Mouse (Mus musculus): ENCODE results near the gene Rabgap1l. TPM values are rescaled to one million over a fixed set of nuclear protein-coding genes. Genes with fewer than 3 reads are reported as not detected.
"Not testable (repeated sequence)": the region's sequence is repeated elsewhere in the genome, so short reads cannot be mapped to it uniquely, and the experiment has no call there.

Gene Rabgap1l
- polyA plus RNA-seq, 1 experiment from 2014 or later = 20.5 TPM

GRCm38 (mm10) chr1:160441161-160441560 lies 351.9 kb downstream of the Rabgap1l start:
- no peaks in the 10 kb centered on the region for H3K4me1 ChIP-seq (replicated peaks)
- H3K4me2 ChIP-seq = no peak overlapping the region
- no peak overlapping the region for H3K27ac ChIP-seq (replicated peaks)
- H3K9ac ChIP-seq = no peak overlapping the region
- no peaks in the 10 kb centered on the region for H3K27me3 ChIP-seq
- ATAC-seq (ENCODE audit: low read depth) = no peak
- H3K9me3 ChIP-seq = no peaks in the 10 kb centered on the region
- no peaks in the 10 kb centered on the region for H3K36me3 ChIP-seq
- no peak overlapping the region for H3K4me3 ChIP-seq
- WGBS = 87% methylated on average over 5 of the region's 5 CpGs

GRCm38 (mm10) chr1:160438820-160439219 lies 354.2 kb downstream of the Rabgap1l start:
- H3K27ac ChIP-seq (replicated peaks) = no peak overlapping the region
- no peak overlapping the region for H3K4me2 ChIP-seq
- H3K4me3 ChIP-seq = no peak overlapping the region
- H3K4me1 ChIP-seq (replicated peaks) = no peaks in the 10 kb centered on the region
- WGBS = 63% methylated on average over 4 of the region's 4 CpGs
- no peaks in the 10 kb centered on the region for H3K27me3 ChIP-seq
- no peak overlapping the region for H3K9ac ChIP-seq
- no peaks in the 10 kb centered on the region for H3K9me3 ChIP-seq
- no peaks in the 10 kb centered on the region for H3K36me3 ChIP-seq
- no peak for ATAC-seq (ENCODE audit: low read depth)

GRCm38 (mm10) chr1:160417196-160417854 lies 375.7 kb downstream of the Rabgap1l start:
- H3K27me3 ChIP-seq = no peaks in the 10 kb centered on the region
- H3K36me3 ChIP-seq = no peaks in the 10 kb centered on the region
- no peak overlapping the region for H3K9ac ChIP-seq
- 72% methylated on average over 5 of the region's 5 CpGs for WGBS
- ATAC-seq (ENCODE audit: low read depth) = no peak
- no peak overlapping the region for H3K4me2 ChIP-seq
- H3K27ac ChIP-seq (replicated peaks) = no peak overlapping the region
- no peaks in the 10 kb centered on the region for H3K4me1 ChIP-seq (replicated peaks)
- H3K9me3 ChIP-seq = no peaks in the 10 kb centered on the region
- H3K4me3 ChIP-seq = no peak overlapping the region

DNA sequence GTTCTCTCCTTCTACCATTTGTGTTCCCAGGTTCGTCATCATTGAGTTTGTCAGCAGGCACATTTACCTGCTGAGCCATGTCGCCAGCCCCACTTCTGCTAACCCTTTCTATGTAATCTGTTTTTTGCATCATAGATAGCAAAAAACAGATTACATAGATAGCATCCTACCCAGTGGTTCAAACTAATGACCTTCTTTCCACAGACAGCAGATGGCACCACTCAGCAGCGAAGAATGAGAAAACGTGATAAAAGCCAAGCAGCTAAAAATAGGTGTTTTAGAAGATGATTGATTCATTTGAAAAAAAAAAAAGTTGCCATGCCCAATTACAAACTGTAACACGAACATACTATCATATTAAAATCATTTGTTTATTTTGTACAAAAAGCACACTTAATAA lies 382.2 kb downstream of the Rabgap1l start:
- Histone ChIP-seq H3K4me2 (no peak overlapping the region), H3K9me3 (no peaks in the 10 kb centered on the region), H3K4me1 (replicated peaks) (no peaks in the 10 kb centered on the region), H3K27me3 (no peaks in the 10 kb centered on the region), H3K9ac (no peak overlapping the region), H3K4me3 (no peak overlapping the region), H3K27ac (replicated peaks) (no peak overlapping the region), H3K36me3 (no peaks in the 10 kb centered on the region)
- WGBS = 50% methylated on average over 5 of the region's 5 CpGs
- ATAC-seq (ENCODE audit: low read depth) = no peak

DNA sequence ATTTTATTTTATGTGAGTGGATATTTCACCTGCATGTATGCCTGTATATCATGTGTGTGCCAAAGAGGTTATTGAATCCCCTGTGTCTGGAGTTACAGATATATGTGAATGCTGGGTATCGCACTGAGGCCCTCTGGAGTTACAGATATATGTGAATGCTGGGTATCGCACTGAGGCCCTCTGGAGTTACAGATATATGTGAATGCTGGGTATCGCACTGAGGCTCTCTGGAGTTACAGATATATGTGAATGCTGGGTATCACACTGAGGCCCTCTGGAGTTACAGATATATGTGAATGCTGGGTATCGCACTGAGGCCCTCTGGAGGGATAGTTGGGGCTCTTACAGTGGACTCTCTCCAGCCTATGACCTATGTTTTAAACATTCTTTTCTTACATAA lies 383.3 kb downstream of the Rabgap1l start:
- not testable (repeated sequence) for H3K27ac ChIP-seq (replicated peaks); H3K9me3 ChIP-seq; H3K4me1 ChIP-seq (replicated peaks); H3K36me3 ChIP-seq; H3K4me3 ChIP-seq; H3K4me2 ChIP-seq; ATAC-seq (ENCODE audit: low read depth); H3K27me3 ChIP-seq; H3K9ac ChIP-seq
- 95% methylated on average over 4 of the region's 4 CpGs for WGBS

DNA sequence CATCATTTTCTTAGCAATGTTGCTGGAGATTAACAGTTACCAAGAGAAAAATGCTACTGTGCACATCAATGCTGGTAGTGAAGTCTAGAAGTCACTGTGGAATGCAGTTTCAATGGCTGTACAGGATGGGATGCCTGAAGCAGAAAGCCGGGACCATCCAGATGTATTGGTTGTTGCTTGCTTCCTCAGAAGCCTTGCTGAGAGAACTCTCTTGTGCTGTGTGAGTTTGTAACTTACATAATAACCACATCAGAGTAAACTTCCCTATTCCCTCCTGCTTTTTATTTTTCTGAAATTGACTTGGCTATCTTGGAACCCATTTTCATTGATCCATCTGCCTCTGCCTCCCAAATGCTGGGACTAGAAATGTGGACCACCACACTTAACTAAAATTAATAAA lies 383.9 kb downstream of the Rabgap1l start:
- Histone ChIP-seq H3K27me3 (no peaks in the 10 kb centered on the region), H3K9ac (no peak overlapping the region), H3K36me3 (no peaks in the 10 kb centered on the region), H3K4me2 (no peak overlapping the region), H3K9me3 (no peaks in the 10 kb centered on the region), H3K27ac (replicated peaks) (no peak overlapping the region), H3K4me3 (no peak overlapping the region), H3K4me1 (replicated peaks) (no peaks in the 10 kb centered on the region)
- 77% methylated on average over 1 of the region's 1 CpGs for whole genome bisulfite sequencing
- no peak for ATAC-seq (ENCODE audit: low read depth)

GRCm38 (mm10) chr1:160408302-160408897 lies 384.6 kb downstream of the Rabgap1l start:
- Histone ChIP-seq H3K36me3 (no peaks in the 10 kb centered on the region), H3K9ac (no peak overlapping the region), H3K4me1 (replicated peaks) (no peaks in the 10 kb centered on the region), H3K4me3 (no peak overlapping the region), H3K27ac (replicated peaks) (no peak overlapping the region), H3K9me3 (no peaks in the 10 kb centered on the region), H3K27me3 (no peaks in the 10 kb centered on the region), H3K4me2 (no peak overlapping the region)
- 81% methylated on average over 4 of the region's 4 CpGs for WGBS
- no peak for ATAC-seq (ENCODE audit: low read depth)

DNA sequence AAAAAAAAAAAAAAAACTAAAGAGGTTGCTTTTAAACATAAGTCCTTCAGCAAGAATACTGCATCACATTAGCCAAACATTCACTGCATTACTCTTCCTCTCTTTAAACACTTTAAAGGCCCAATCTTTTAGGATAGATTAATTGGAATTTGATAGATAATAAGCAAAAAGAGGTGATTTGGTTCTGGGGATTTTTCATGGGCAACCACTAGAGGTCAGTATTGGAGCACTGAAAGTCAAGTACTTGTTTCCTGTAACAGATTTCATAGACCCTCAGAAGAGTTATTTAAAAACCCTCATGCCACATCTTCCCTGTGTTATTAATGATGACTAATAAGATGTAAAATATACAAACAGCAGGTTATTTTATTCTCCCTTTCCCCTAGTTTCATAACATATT lies 393.6 kb downstream of the Rabgap1l start:
- H3K36me3 ChIP-seq = no peaks in the 10 kb centered on the region
- H3K27ac ChIP-seq (replicated peaks) = no peak overlapping the region
- H3K9me3 ChIP-seq = no peaks in the 10 kb centered on the region
- no peaks in the 10 kb centered on the region for H3K4me1 ChIP-seq (replicated peaks)
- H3K27me3 ChIP-seq = no peaks in the 10 kb centered on the region
- H3K4me3 ChIP-seq = no peak overlapping the region
- no peak overlapping the region for H3K9ac ChIP-seq
- ATAC-seq (ENCODE audit: low read depth) = no peak
- H3K4me2 ChIP-seq = no peak overlapping the region

- H3K27me3 ChIP-seq = no peaks in the 10 kb centered on the region
- no peak overlapping the region for H3K4me3 ChIP-seq
- H3K36me3 ChIP-seq = no peaks in the 10 kb centered on the region
- H3K4me1 ChIP-seq (replicated peaks) = no peaks in the 10 kb centered on the region
- H3K4me2 ChIP-seq = no peak overlapping the region
- H3K9me3 ChIP-seq = no peaks in the 10 kb centered on the region
- no peak overlapping the region for H3K9ac ChIP-seq
- ATAC-seq (ENCODE audit: low read depth) = no peak
- H3K27ac ChIP-seq (replicated peaks) = no peak overlapping the region
- WGBS = 85% methylated on average over 2 of the region's 2 CpGs
Observed at GRCm38 (mm10) chr1:160397037-160397436, 396.0 kb downstream of the Rabgap1l start.

DNA sequence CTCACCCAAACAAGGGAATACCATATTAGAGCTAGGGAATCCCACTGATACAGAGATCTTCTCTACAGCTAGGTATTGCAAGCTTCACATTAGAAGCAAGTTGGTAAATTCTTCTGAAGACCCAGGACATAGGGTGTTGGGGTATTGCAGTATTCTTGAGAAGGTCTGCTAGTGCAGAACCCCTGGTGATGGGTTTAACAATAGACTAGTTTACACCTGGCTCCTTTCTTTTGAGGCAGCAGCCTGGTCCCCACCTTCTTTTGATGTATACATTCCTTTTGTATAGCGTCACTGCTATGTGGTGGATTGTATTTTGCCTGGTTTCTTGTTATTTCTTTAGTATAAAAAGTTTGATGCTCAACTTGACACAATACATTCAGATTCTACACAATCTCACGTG lies 405.6 kb downstream of the Rabgap1l start:
- no peak overlapping the region for H3K9ac ChIP-seq
- no peaks in the 10 kb centered on the region for H3K27me3 ChIP-seq
- H3K36me3 ChIP-seq = no peaks in the 10 kb centered on the region
- WGBS = 60% methylated on average over 2 of the region's 2 CpGs
- H3K27ac ChIP-seq (replicated peaks) = no peak overlapping the region
- no peak overlapping the region for H3K4me3 ChIP-seq
- H3K9me3 ChIP-seq = no peaks in the 10 kb centered on the region
- H3K4me2 ChIP-seq = no peak overlapping the region
- no peak for ATAC-seq (ENCODE audit: low read depth)
- no peaks in the 10 kb centered on the region for H3K4me1 ChIP-seq (replicated peaks)

- WGBS = 100% methylated on average over 1 of the region's 1 CpGs
- Histone ChIP-seq H3K27ac (replicated peaks) (no peak overlapping the region), H3K36me3 (no peaks in the 10 kb centered on the region), H3K4me1 (replicated peaks) (no peaks in the 10 kb centered on the region), H3K4me2 (no peak overlapping the region), H3K4me3 (no peak overlapping the region), H3K27me3 (no peaks in the 10 kb centered on the region), H3K9me3 (no peaks in the 10 kb centered on the region), H3K9ac (no peak overlapping the region)
- no peak for ATAC-seq (ENCODE audit: low read depth)
Observed at GRCm38 (mm10) chr1:160378367-160378766, 414.6 kb downstream of the Rabgap1l start.

DNA sequence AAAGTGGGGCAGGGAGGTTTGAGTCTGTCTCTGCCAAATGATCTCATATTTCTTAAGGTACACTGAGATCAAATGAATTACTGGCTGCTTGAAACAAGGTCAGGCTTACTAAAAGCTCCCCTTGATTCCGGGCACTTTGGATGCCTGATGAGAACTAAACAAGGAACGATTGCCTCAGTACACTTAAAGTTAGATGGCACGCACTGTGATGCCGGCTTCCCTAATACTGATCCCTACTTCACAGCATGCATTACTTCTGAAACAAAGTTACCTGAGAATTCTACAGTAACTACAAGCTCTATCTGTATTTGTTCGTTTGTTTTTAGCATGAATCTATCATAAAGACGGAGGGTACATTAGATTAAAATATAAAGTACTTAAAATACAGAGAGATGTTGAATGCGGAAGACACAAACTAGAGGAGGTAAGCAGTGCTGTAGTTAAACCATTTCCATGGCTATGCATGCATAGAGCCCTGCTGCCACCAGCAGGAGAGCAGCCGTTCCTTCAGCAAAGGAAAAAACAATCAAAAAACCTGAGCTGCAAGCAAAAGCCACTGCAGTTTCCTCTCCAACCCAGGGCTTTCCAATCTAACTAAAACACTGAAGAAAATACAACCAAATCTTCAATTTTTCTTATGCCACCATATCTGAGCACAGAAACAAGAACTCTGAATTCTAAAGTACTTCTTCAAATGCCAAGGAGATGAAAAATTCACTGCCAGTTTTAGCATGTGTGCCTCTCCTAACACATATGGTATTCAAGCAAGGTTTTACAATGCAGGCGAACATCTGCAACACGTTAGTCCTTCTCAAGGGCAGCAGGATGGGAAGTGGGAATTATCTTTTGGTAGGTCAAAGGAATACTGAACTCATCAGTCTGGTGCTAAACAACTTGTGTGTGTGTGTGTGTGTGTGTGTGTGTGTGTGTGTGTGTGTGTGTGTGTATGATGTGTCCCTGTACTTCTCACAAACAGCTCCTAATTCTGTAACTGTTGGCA lies 415.4 kb downstream of the Rabgap1l start:
- ATAC-seq (ENCODE audit: low read depth) = peak; percentile 90
- H3K4me2 ChIP-seq = no peak overlapping the region
- no peaks in the 10 kb centered on the region for H3K27me3 ChIP-seq
- no peak overlapping the region for H3K27ac ChIP-seq (replicated peaks)
- no peak overlapping the region for H3K4me3 ChIP-seq
- no peaks in the 10 kb centered on the region for H3K4me1 ChIP-seq (replicated peaks)
- WGBS = 71% methylated on average over 10 of the region's 10 CpGs
- no peak overlapping the region for H3K9ac ChIP-seq
- H3K9me3 ChIP-seq = no peaks in the 10 kb centered on the region
- no peaks in the 10 kb centered on the region for H3K36me3 ChIP-seq

Measured in neural tube, embryonic 13.5 days (tissue).